Mouse (Mus musculus): ENCODE data around the gene Chst11.

DNA sequence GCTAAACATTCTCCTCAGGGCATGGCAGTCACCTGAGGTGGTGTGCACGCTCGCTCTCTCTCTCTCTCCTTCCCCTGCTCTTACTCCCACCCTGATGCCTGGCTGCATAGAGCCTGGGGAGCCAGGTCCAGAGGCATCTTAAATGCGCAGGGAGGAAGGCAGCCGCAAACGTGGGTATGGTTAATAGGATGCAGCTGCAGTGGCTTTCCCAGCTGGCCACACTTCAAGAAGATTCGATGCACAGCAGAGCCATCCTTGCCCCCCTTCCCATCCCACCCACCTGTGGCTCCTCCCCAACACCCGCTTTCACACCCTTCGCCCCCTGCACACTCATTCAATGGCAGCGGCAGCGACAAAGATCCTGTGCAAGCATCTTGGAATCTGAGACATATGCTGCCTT, 95.6 kb downstream of the Chst11 start:
- TF ChIP-seq EP300 (IDR thresholded peaks at IDR 0.05; ENCODE audit: low read depth in 1 of 2, low read length in 2 of 2), result no peak
- TF ChIP-seq CTCF (IDR thresholded peaks at IDR 0.05 in 2 of 3, conservative IDR thresholded peaks at IDR 0.05 in 1 of 3; ENCODE audit: control insufficient read depth in 1 of 3, insufficient read depth in 1 of 3, low read depth in 2 of 3, low read length in 3 of 3, poor library complexity in 1 of 3, severe bottlenecking in 1 of 3), result no peak
- no peak for TF ChIP-seq ZKSCAN1 (IDR thresholded peaks at IDR 0.05; ENCODE audit: low read depth, low read length)
- no peak for TF ChIP-seq GATA1 (IDR thresholded peaks at IDR 0.05; ENCODE audit: low read depth, low read length)
- no peak for TF ChIP-seq USF1 (IDR thresholded peaks at IDR 0.05; ENCODE audit: low read depth, low read length)
- no peak for TF ChIP-seq SIN3A (IDR thresholded peaks at IDR 0.05; ENCODE audit: low read length)
